Mouse (Mus musculus) olfactory bulb, adult 2 months (tissue): ENCODE measurements around the gene Nf1. TPM values are rescaled to one million over a fixed set of nuclear protein-coding genes. Genes with fewer than 3 reads are reported as not detected.

Source experiments
- H3K27ac ChIP-seq: fragments of 200-500 bp; 2 replicates; pipeline ENCODE4 v1.5.1; 2012; ENCODE audit warnings: low read depth, low read length; ENCODE audit not compliant: insufficient read depth
- H3K4me1 ChIP-seq: fragments of 200-500 bp; 2 replicates; pipeline ENCODE4 v1.6.1; 2012; ENCODE audit warnings: low read length; ENCODE audit not compliant: control insufficient read depth, insufficient read depth
- H3K4me3 ChIP-seq: fragments of 200-500 bp; 2 replicates; pipeline ENCODE4 v1.5.1; 2012; ENCODE audit warnings: mild to moderate bottlenecking, low read depth, low read length, moderate library complexity; ENCODE audit not compliant: insufficient read depth
- CTCF ChIP-seq: fragments of 200-500 bp; IDR thresholded peaks from 2 replicates; pipeline ENCODE4 v1.5.1; 2012; ENCODE audit warnings: low read depth, mild to moderate bottlenecking, low read length, moderate library complexity; ENCODE audit not compliant: insufficient read depth
- POLR2A ChIP-seq: fragments of 200-500 bp; IDR thresholded peaks from 2 replicates; pipeline ENCODE4 v1.6.1; 2012; ENCODE audit warnings: mild to moderate bottlenecking, low read depth, low read length, moderate library complexity; ENCODE audit not compliant: insufficient read depth
- WGBS: fragments of 180-500 bp; shearing (Covaris S2); methylation state at CpG from one replicate; pipeline ENCODE4 v1.1.7; 2018; 5-methylcytosine and 5-hydroxymethylcytosine counted together
- polyA plus RNA-seq: library from polyadenylated mRNA; stranded (reverse); fragments of >200 nt; gene quantifications from 2 replicates; pipeline ENCODE4 v1.2.4, GENCODE M21; 2012; ENCODE audit warnings: low replicate concordance; ENCODE audit not compliant: missing spikeins, insufficient read depth, insufficient read length

The Nf1 gene
- polyA plus RNA-seq, 1 experiment, result 163 TPM

DNA sequence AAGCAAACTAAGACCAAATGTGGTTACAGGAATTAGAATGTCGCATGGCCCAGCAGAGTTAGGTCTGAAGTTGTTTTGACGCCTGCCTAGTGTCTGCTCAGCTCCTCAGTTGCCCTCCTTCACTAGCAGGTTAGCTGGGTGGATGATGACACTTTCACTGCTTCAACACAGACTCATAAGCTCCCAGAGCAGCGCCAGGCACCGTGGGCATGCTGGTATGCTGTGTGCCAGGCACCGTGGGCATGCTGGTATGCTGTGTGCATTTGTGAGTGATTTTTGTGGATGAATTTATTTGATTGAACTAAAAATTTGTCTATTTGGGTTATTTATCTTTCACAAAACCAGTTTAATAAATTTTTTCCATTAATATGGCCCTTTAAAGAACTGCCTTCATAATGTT is 83.0 kb downstream of the Nf1 start:
- H3K27ac ChIP-seq, result no peak overlapping the region
- H3K4me3 ChIP-seq, result no peak overlapping the region
- WGBS, result 89% methylated on average over 5 of the region's 5 CpGs
- no peak for TF ChIP-seq POLR2A
- no peak for TF ChIP-seq CTCF
- no peaks in the 10 kb centered on the region for H3K4me1 ChIP-seq

DNA sequence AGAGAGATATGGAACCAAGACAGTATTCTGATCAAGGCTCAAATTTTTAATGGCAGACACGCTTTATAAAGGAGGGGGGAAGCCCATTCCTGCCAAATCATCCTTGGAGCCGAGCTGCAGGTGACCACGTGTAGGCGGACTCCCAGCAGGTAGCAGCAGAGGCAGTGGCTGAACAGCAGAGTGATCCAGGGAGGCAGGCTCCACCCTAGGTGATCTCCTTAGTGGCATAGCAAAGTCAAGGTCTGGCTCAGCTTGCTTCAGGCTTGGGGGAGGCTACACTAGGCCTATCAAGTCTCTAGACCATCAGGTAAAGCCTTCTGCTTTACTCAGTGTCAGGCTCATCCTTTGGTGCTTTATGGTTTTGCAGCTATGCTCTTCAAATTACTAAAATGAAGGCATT is 87.1 kb downstream of the Nf1 start:
- no peak overlapping the region for H3K4me3 ChIP-seq
- H3K27ac ChIP-seq, result no peak overlapping the region
- TF ChIP-seq POLR2A (no peak), CTCF (no peak)
- WGBS, result 72% methylated on average over 4 of the region's 4 CpGs
- H3K4me1 ChIP-seq, result no peaks in the 10 kb centered on the region

DNA sequence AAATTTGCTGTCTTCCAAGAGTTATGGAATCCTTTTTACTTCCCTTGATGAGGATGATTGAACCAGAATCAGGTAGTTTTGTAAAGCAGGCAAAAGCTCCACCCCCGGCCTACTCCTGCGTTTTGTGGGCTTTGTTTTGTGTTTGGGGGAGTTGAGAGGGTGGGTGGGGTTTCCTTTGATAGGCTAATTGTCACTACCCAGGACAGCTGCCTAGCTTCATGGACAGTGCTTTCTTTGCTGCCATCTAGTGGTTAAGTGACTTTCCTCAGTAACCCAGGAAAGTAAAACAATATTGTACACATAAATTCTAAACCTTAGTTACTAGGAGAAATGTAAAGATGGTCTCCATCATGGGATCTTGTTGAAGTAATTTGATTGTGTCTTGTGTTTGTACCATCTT is 88.1 kb downstream of the Nf1 start:
- TF ChIP-seq POLR2A (no peak), CTCF (no peak)
- Histone ChIP-seq H3K4me3 (no peak overlapping the region), H3K4me1 (peaks cover 2% of the 10 kb centered on the region; the same call in 1 of the 2 replicates), H3K27ac (no peak overlapping the region)
- 8% methylated on average over 2 of the region's 2 CpGs for WGBS

DNA sequence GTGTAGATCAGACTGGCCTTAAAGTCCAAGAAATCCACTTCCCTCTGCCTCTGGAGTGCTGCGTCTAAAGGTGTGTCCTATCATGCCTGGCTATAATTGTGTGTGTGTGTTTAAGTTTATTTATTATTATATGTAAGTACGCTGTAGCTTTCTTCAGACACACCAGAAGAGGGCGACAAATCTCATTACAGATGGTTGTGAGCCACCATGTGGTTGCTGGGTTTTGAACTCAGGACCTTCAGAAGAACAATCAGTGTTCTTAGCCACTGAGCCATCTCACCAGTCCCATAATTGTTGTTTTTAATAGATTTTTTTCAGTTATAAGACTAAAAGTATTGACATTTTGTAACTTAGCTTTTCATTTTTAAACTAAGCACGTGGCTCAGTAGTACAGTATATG is 95.8 kb downstream of the Nf1 start:
- 93% methylated on average over 4 of the region's 4 CpGs for WGBS
- Histone ChIP-seq H3K27ac (no peak overlapping the region), H3K4me3 (no peak overlapping the region), H3K4me1 (peaks cover 2% of the 10 kb centered on the region; the same call in 1 of the 2 replicates)
- TF ChIP-seq CTCF (no peak), POLR2A (no peak)

DNA sequence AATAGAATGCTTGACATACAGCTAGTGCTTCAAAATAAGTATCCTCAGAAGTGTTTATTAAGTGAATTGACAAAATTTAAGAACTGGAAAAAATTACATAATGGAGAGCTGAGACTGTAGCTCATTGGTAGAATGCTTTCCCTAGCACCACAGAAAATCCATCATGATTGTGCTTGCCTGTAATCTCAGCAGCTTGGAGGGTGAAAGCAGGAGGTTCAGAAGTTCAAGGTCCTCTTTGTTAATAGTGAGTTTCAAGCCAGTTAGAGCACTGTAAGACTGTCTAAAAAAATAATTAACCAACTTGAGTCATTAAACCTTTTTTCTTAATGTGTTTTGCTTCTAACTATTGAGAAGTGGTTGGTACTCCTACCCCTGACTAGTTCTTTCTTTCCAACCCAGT is 108.9 kb downstream of the Nf1 start:
- H3K4me1 ChIP-seq, result no peaks in the 10 kb centered on the region
- no peak overlapping the region for H3K4me3 ChIP-seq
- TF ChIP-seq POLR2A, result no peak

DNA sequence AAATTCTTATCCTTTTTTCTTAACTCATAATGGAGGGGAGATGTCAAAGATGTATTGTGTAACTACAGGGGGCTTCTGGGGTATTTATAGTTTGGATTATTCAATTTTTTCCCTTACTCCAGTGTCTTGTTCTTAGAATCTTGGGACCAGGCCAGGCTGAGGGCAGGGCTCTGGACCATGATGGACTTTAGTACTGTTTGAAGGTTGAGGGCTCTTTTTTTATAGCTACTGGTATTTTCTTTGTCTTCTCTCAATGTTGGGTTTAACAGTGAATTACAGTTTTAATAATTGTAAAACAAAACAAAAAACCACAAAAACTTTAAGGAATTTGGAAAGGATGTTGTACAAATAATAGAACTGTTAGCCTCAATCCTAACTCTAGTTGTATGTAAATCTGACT is 113.5 kb downstream of the Nf1 start:
- H3K4me1 ChIP-seq, result no peaks in the 10 kb centered on the region
- no peak overlapping the region for H3K27ac ChIP-seq
- H3K4me3 ChIP-seq, result no peak overlapping the region
- TF ChIP-seq POLR2A (no peak), CTCF (no peak)

More for the DNA sequence above, 108.9 kb downstream of the Nf1 start:
- H3K27ac ChIP-seq, result no peak overlapping the region

DNA sequence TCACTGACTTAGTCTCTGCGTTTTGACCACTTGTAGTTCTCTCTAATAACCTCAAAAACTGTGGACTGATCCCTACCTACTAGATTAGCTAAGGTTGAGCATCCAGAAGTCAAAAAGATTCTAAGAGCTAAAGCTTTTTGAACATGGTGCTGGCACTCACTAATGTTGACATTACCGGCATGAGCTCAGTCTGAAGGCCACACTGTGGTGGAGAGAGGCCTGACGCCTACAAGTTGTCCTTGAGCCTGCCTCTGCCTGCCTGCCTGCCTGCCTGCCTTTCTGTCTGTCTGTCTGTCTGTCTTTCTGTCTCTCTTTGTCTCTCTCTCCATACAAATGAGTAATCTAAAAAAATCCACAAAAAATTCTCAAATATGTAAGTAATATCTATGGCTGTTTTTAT is 118.4 kb downstream of the Nf1 start:
- no peak overlapping the region for H3K27ac ChIP-seq
- no peaks in the 10 kb centered on the region for H3K4me1 ChIP-seq
- TF ChIP-seq POLR2A (no peak), CTCF (no peak)
- H3K4me3 ChIP-seq, result no peak overlapping the region
- 83% methylated on average over 3 of the region's 3 CpGs for WGBS

DNA sequence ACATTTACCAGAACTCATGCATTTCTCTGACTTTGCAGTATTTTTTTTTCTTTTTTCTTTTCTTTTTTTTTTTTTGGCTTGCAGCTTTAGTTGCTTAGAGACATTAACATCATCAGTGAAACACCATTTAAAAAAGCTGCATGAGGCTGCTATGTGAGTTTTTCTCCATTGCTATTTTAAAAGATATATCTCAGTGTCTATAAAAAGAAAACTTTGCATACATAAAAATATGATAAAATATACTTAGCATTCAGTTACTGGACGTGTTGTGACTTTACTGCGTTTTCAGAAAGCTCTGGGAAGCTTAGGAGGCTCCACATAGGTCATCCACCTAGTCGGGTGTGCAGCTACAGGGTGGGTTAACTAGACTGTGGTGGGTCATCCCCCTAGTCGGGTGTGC is 120.4 kb downstream of the Nf1 start:
- H3K27ac ChIP-seq, result no peak overlapping the region
- TF ChIP-seq CTCF (no peak), POLR2A (no peak)
- H3K4me3 ChIP-seq, result no peak overlapping the region
- H3K4me1 ChIP-seq, result no peaks in the 10 kb centered on the region
- 74% methylated on average over 4 of the region's 4 CpGs for WGBS

DNA sequence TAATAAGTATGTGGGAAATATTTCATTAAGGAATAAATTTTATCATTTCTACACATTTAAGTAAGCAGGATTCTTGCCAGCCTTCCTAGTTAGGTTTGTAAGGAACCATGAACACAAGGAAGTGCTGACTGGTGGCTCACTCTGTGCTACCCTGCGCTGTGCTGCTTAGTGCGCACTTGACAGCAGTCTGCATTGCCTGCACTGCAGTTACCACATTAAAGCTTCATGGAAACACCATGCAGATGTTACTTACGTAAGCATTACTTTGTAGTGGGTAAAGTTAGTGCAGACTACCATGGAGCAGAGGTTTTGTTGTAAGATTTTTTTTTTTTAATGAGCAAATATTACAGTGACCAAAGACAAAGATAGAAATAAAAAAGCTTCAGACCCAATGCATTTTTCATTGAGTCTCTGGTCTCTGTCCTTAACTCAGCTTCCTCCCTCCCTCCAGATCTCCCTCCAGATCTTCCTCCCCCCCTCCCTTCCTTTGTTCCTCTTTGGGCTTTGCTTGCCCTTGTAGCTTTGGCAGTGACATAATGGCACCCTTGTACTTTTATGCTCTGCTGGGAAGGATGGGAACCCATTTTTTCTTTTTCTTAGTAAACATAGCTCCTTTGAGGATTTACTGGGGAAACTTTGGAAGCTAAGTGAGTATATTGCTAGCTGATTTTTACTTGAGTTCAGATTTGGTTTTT is 121.4 kb downstream of the Nf1 start:
- no peak for TF ChIP-seq CTCF
- no peak for TF ChIP-seq POLR2A
- Histone ChIP-seq H3K4me1 (no peaks in the 10 kb centered on the region), H3K27ac (no peak overlapping the region), H3K4me3 (no peak overlapping the region)
- 65% methylated on average over 3 of the region's 3 CpGs for WGBS

DNA sequence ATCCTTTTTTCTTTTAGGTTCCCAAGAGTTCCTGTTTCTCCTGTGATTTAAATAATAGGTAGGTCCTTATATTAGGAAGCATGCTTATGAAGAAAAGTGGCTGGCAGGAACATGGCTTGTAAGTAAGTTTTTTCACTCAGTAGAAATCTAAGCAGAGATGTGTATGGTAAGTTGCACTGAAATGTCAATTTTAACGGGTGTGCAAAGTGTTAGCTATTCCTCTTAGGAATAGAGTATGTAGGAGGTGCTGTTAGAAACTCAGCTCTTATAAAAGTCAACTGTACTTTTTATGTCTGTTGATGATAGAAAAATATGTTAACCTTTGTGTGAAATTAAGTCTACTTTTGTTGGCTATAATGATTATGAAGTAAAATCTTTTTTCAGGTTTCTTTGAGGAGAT is 128.6 kb downstream of the Nf1 start:
- no peak overlapping the region for H3K27ac ChIP-seq
- no peak overlapping the region for H3K4me3 ChIP-seq
- 55% methylated on average over 1 of the region's 1 CpGs for WGBS
- TF ChIP-seq CTCF, result no peak
- TF ChIP-seq POLR2A, result no peak
- H3K4me1 ChIP-seq, result no peaks in the 10 kb centered on the region
